Mouse (Mus musculus): ENCODE data around the gene Psmb11. TPM values are rescaled to one million over a fixed set of nuclear protein-coding genes. Genes with fewer than 3 reads are reported as not detected.

Gene Psmb11
- total RNA-seq, 2 experiments from 2014 or later = 1.1 TPM; not detected in 1

DNA sequence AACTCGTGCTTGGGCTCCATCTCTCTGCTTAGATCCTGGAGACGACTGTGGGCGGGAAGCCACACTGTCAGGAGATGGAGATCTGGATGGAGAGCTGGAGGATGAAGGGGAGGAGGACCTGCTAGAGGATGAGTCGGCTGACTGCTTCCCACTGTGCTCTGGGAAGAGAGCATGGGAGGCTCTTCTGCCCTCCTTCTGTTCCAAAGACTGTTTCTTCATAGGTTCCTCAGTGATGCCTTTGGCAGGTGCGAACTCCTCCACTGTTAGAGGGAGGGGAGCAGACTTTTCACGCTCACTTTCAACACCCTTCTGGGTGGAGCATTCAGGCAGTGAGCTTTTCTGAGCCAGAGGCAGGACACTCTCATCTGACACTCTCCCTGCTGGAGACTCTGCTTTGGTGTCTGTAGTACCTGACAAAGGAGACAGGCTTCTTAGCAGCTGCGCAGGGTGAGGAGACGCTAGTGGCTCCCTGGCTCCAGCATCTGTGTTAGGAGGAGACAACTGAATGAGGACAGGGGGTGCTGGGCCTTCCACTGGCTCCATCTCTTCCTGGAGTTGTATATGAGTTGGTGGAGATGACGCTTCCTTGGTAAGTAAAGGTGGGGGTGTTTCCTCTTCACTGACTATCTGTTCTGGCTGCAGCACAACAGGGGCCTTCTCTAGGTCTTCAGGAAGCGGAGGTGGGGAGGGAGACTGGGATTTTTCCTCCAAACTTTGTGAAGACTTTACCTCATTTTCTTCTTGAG is 43.4 kb downstream of the Psmb11 start:
- DNase-seq = no peak
- intact Hi-C loops (cut with DNase I) = no loop called here

DNA sequence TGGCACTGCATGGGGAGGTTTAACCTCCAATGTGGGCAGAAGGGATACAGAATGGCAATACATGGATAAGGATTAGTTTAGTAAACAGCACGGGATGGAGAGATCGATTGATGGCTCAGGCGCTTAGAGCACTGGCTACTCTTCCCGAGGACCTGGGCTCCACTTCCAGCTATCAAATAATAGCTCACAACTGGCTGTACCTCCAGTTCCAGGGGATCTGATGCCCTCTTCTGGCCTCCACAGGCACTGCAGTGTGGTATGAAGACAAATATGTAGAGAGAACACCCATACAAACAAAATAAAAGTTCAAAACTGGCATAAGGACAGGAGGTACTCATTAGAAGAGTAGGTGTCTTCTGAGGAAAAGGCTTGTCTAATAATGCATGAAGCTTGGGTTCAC is 48.1 kb downstream of the Psmb11 start:
- intact Hi-C loops (cut with DNase I) = no loop called here
- peak; percentile 53 to 65 for DNase-seq

DNA sequence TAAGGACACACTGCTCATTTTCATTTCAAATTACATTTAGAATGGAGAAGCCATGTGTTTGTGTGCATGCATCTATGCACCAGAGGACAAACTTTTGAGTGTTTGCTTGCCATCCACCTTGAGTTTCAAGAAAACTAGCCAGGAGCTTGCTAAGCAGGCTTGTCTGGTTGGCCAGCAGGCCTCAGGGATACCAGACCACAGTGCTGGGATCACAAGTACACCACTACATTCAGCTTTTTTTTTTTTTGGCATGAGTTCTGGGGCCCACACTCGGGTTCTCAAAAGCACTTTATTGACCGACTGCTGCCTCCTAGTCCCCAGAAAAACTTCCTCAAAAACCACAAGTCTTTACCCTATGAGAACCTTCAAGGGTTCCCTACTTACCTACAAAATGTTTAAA is 53.1 kb downstream of the Psmb11 start:
- DNase-seq = no peak
- intact Hi-C loops (cut with DNase I) = no loop called here

DNA sequence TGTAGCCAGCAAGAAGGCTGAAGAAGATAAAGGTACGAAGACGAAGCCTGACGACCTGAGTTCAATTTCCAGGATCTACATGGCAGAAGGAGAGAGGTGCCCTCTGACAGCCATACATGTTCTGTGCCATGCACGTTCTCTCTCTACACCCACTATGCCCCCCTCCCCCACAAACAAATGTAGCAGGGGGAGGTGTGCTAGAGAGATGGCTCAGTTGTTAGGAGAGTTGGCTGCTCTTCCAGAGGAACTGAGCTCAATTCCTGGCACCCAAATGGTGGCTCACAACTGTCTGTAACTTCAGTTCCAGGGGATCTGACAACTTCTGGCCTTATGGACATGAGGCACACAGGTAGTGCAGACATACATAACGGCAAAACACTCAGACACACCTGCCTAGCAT is 55.1 kb downstream of the Psmb11 start:
- intact Hi-C loops (cut with DNase I) = no loop called here
- no peak for DNase-seq

DNA sequence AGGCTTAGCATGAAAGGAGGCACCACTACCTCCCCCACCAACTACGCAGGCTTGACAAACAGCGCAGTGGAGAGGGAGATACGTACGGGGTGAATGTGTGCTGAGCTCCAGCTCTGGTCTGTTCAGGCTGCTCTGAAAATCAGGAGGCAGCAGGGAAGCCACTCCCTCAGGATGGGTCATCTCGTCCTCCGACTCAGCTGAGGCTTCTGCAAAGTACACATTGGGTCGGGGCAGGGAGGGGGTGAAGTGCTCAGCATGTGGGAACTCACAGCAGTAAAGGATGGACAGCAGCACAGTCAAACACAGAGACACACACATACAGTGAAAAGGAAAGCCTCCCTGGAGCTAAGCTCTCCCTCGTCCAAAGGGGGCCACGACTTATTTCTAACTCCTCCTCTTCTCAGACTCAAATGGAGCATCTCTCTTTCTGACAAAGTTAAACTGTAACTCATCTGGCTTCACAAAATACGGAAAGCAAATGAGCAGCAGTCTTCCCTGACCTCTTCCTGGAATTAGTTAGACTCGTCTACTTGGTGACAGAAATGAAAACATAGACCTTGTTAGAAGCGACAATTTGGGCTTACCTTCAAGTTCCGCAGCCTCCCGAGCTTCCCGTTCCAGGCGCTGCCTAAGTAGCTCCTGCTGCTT is 57.5 kb downstream of the Psmb11 start:
- intact Hi-C loops (cut with DNase I) = no loop called here
- no peak for DNase-seq

Small RNA genes within 50 kb of the gene (microRNA-seq; reads per million reads assigned to microRNA genes)
- gene Mir686 = 0 reads per million in 2 experiments
- gene Mir6948 = 0.27 to 0.36 reads per million in 2 experiments

Other genes with a start within 250 kb of the Psmb11 start
- gene Slc7a7, start 203.7 kb upstream of the Psmb11 start, total RNA-seq (2021) = 1 to 10 TPM; 6.2 to 6.5 TPM
- gene Mrpl52, start 194.5 kb upstream of the Psmb11 start, total RNA-seq (2021) = 100 to 1,000 TPM; 102 to 116 TPM
- 10 to 100 TPM; 53.6 to 60.0 TPM for gene Mmp14, start 189.8 kb upstream of the Psmb11 start, total RNA-seq (2021)
- 10 to 100 TPM; 63.2 to 65.6 TPM for gene Lrp10, start 157.3 kb upstream of the Psmb11 start, total RNA-seq (2021)
- gene Rem2, start 145.3 kb upstream of the Psmb11 start, total RNA-seq (2021) = not detected
- 10 to 100 TPM; 26.9 to 29.2 TPM for gene Prmt5, start 103.9 kb upstream of the Psmb11 start, total RNA-seq (2021)
- gene Haus4, start 66.8 kb upstream of the Psmb11 start, total RNA-seq (2021) = 1 to 10 TPM; 5.2 to 6.1 TPM
- gene Ajuba, start 43.9 kb upstream of the Psmb11 start, total RNA-seq (2021) = 10 to 100 TPM; 10.2 to 10.7 TPM
- 1 to 10 TPM; 5.0 to 6.0 TPM for gene 4931414P19Rik, start 15.4 kb upstream of the Psmb11 start, total RNA-seq (2021)
- gene Psmb5, start 3.4 kb upstream of the Psmb11 start, total RNA-seq (2021) = 100 to 1,000 TPM; 186 to 196 TPM
- not detected for gene Gm17606, start 19.5 kb downstream of the Psmb11 start, total RNA-seq (2021)
- gene Cdh24, start 19.9 kb downstream of the Psmb11 start, total RNA-seq (2021) = 1 to 10 TPM; 1.1 to 1.6 TPM
- gene 1700123O20Rik, start 64.8 kb downstream of the Psmb11 start, total RNA-seq (2021) = 10 to 100 TPM; 17.2 to 18.6 TPM
- gene Acin1, start 65.5 kb downstream of the Psmb11 start, total RNA-seq (2021) = 100 to 1,000 TPM; 105 to 106 TPM
- gene Gm29776, start 77.4 kb downstream of the Psmb11 start, total RNA-seq (2021) = not detected
- not detected for gene Cebpe, start 90.7 kb downstream of the Psmb11 start, total RNA-seq (2021)
- gene Slc7a8, start 160.5 kb downstream of the Psmb11 start, total RNA-seq (2021) = 1 to 10 TPM; 3.2 to 3.7 TPM
- gene Rnf212b, start 192.7 kb downstream of the Psmb11 start, total RNA-seq (2021) = not detected
- gene Homez, start 249.5 kb downstream of the Psmb11 start, total RNA-seq (2021) = 1 to 10 TPM; 6.7 to 8.6 TPM